Mouse (Mus musculus) C2C12 (cell line): ENCODE data around the gene Arhgef16.

Experiments
- CTCF ChIP-seq: IDR thresholded peaks from one replicate; pipeline ENCODE4 v1.5.1; 2011; ENCODE audit not compliant: control insufficient read depth, insufficient read depth, insufficient read length
- MAX ChIP-seq: IDR thresholded peaks from one replicate; pipeline ENCODE4 v1.6.1; 2011; ENCODE audit warnings: mild to moderate bottlenecking, control low read depth
- MYOD1 ChIP-seq: IDR thresholded peaks from one replicate; pipeline ENCODE4 v1.6.1; 2011; ENCODE audit warnings: low read depth; ENCODE audit not compliant: control insufficient read depth, insufficient read length

- no peak for TF ChIP-seq CTCF
- no peak for TF ChIP-seq MAX
- TF ChIP-seq MYOD1 = no peak
These were observed 39.4 kb downstream of the Arhgef16 start for GRCm38 (mm10) chr4:154262071-154262470.
